Mouse (Mus musculus) spleen, adult 2 months (tissue): ENCODE measurements around the gene Tmem108.

Experiments used
- CTCF ChIP-seq: fragments of 200-500 bp; IDR thresholded peaks from 2 replicates; pipeline ENCODE4 v1.5.1; 2011; ENCODE audit warnings: mild to moderate bottlenecking, inconsistent platforms; ENCODE audit not compliant: insufficient read depth, insufficient read length, insufficient replicate concordance; ENCODE audit errors: extremely low read depth
- POLR2A ChIP-seq: fragments of 200-500 bp; IDR thresholded peaks from 2 replicates; pipeline ENCODE4 v1.6.1; 2011; ENCODE audit warnings: low read depth, low read length, inconsistent platforms

DNA sequence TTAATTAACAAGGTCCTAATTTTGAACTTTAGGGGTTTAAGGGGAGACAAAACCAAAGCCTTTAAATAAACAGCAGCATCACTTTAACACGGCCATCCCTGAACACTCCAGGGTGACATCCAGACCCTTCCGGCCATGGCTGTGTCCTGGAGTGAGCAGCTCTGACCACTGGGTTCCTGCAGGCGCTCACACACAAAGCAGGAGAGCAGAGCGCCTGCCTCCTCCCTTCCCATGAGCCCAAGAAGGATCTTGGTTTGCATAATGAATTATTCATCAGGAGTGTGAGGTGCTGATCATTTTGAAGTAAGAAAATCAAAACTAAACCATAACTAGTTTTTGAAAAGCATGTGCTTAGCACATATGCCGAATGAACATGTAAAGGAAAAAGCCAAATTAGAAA lies 237.0 kb downstream of the Tmem108 start:
- TF ChIP-seq POLR2A (no peak), CTCF (no peak)
